Mouse (Mus musculus) cerebellum, adult 2 months (tissue): Measurements from ENCODE around the gene Birc2.

Source experiments
- CTCF ChIP-seq: fragments of 200-500 bp; IDR thresholded peaks from 2 replicates; pipeline ENCODE4 v1.5.1; 2011; ENCODE audit warnings: low read depth, mild to moderate bottlenecking, control low read depth, low read length, moderate library complexity, borderline replicate concordance; ENCODE audit not compliant: insufficient read depth
- POLR2A ChIP-seq: fragments of 200-500 bp; IDR thresholded peaks from 2 replicates; pipeline ENCODE4 v1.6.1; 2011; ENCODE audit warnings: low read length, control low read depth, borderline replicate concordance; ENCODE audit not compliant: insufficient read depth

DNA sequence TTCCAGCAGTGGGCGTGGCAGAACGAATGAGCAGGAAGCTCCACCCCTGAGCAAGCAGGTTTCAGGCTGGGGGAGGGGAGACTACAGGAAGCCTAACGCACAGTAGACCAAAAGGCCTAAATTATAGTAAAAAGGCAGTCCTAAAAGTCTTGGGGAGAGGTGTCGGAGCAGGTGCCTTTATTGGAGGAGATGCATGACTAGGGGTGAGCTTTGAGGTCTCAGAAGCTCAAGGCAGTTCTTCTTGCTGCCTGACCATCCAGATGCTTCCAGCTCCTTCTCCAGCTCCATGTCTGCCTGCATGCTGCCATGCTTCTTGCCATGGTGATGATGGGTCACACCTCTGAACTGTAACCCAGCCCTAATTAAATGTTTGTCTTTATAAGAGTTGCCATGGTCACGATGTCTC is 31.8 kb downstream of the Birc2 start:
- no peak for TF ChIP-seq CTCF
- no peak for TF ChIP-seq POLR2A
